Mouse (Mus musculus) hindbrain, embryonic 12.5 days (tissue): Measurements from ENCODE around the gene H2bfm. TPM values are rescaled to one million over a fixed set of nuclear protein-coding genes. Genes with fewer than 3 reads are reported as not detected.
"Not testable (repeated sequence)": the region's sequence is repeated elsewhere in the genome, so short reads cannot be mapped to it uniquely, and the experiment has no call there.

Source experiments
- ATAC-seq: fragments of 200-750 bp; cut with Nextera tagmentation; 2 replicates; pipeline ENCODE4 v1.8.0; 2017; ENCODE audit warnings: moderate TSS enrichment; ENCODE audit not compliant: low FRiP score
- H3K27ac ChIP-seq: fragments of 300-500 bp; sonication (generic); 2 replicates; pipeline ENCODE4 v1.5.1; 2016; ENCODE audit warnings: mild to moderate bottlenecking
- H3K27me3 ChIP-seq: fragments of 300-500 bp; sonication (generic); 2 replicates; pipeline ENCODE4 v1.6.1; 2016; ENCODE audit warnings: mild to moderate bottlenecking
- H3K36me3 ChIP-seq: fragments of 300-500 bp; sonication (generic); 2 replicates; pipeline ENCODE4 v1.6.1; 2016; ENCODE audit warnings: mild to moderate bottlenecking
- H3K4me1 ChIP-seq: fragments of 300-500 bp; sonication (generic); 2 replicates; pipeline ENCODE4 v1.6.1; 2016
- H3K4me2 ChIP-seq: fragments of 300-500 bp; sonication (generic); replicated peaks from 2 replicates; pipeline ENCODE4 v1.6.1; 2016; ENCODE audit warnings: mild to moderate bottlenecking
- H3K4me3 ChIP-seq: fragments of 300-500 bp; sonication (generic); 2 replicates; pipeline ENCODE4 v1.5.1; 2016; ENCODE audit warnings: mild to moderate bottlenecking
- H3K9ac ChIP-seq: fragments of 300-500 bp; sonication (generic); 2 replicates; pipeline ENCODE4 v1.6.1; 2016; ENCODE audit warnings: mild to moderate bottlenecking, moderate library complexity
- H3K9me3 ChIP-seq: fragments of 300-500 bp; sonication (generic); replicated peaks from 2 replicates; pipeline ENCODE4 v1.6.1; 2016; ENCODE audit warnings: mild to moderate bottlenecking
- WGBS: fragments of 180-500 bp; shearing (Covaris S2); methylation state at CpG from one replicate; pipeline ENCODE4 v1.1.7; 2016; 5-methylcytosine and 5-hydroxymethylcytosine counted together
- polyA plus RNA-seq: library from polyadenylated mRNA; unstranded; fragments of >200 nt; fragmentation: Nextera tagmentation; extraction: Ambion mirVana; gene quantifications from 2 replicates; pipeline ENCODE4 v1.2.1, GENCODE M21; 2016

Gene H2bfm
- polyA plus RNA-seq: not detected in 2 replicates

- Histone ChIP-seq H3K4me1 (no peaks in the 10 kb centered on the region), H3K9me3 (no peaks in the 10 kb centered on the region), H3K4me2 (no peak within 1 kb of the TSS), H3K27ac (no peak within 1 kb of the TSS), H3K36me3 (no peaks in the 10 kb centered on the region), H3K27me3 (no peaks in the 10 kb centered on the region), H3K9ac (no peak within 1 kb of the TSS), H3K4me3 (no peak within 1 kb of the TSS)
- no peak for ATAC-seq
- 88% methylated on average over 14 of the region's 14 CpGs for WGBS
Observed at GRCm38 (mm10) chrX:136927031-136927430, at the start of gene H2bfm. Gene H2bfm (plus strand): TSS chrX:136927325.

GRCm38 (mm10) chrX:136895757-136896156 lies 31.4 kb upstream of the H2bfm start:
- no peak for ATAC-seq
- WGBS: 75% methylated on average over 2 of the region's 2 CpGs

GRCm38 (mm10) chrX:136904369-136904768 lies 22.8 kb upstream of the H2bfm start:
- Histone ChIP-seq H3K4me2 (no peak overlapping the region), H3K27ac (no peak overlapping the region), H3K27me3 (no peaks in the 10 kb centered on the region), H3K4me3 (no peak overlapping the region), H3K9ac (no peak overlapping the region), H3K4me1 (no peaks in the 10 kb centered on the region), H3K9me3 (no peaks in the 10 kb centered on the region), H3K36me3 (no peaks in the 10 kb centered on the region)
- WGBS: 61% methylated on average over 4 of the region's 4 CpGs
- no peak for ATAC-seq

More at GRCm38 (mm10) chrX:136895757-136896156, 31.4 kb upstream of the H2bfm start:
- Histone ChIP-seq H3K36me3 (no peaks in the 10 kb centered on the region), H3K9ac (no peak overlapping the region), H3K27ac (no peak overlapping the region), H3K4me2 (no peak overlapping the region), H3K4me3 (no peak overlapping the region), H3K4me1 (no peaks in the 10 kb centered on the region), H3K9me3 (no peaks in the 10 kb centered on the region), H3K27me3 (no peaks in the 10 kb centered on the region)

- Histone ChIP-seq H3K4me1 (no peaks in the 10 kb centered on the region), H3K27ac (no peak overlapping the region), H3K9ac (no peak overlapping the region), H3K27me3 (no peaks in the 10 kb centered on the region), H3K4me2 (no peak overlapping the region), H3K36me3 (no peaks in the 10 kb centered on the region), H3K4me3 (no peak overlapping the region), H3K9me3 (no peaks in the 10 kb centered on the region)
- ATAC-seq: no peak
Observed at GRCm38 (mm10) chrX:136925863-136926262, 1.3 kb upstream of the H2bfm start.

GRCm38 (mm10) chrX:136937985-136938384 lies 10.9 kb downstream of the H2bfm start:
- WGBS: 62% methylated on average over 3 of the region's 3 CpGs
- H3K4me2 ChIP-seq: no peak overlapping the region
- H3K4me3 ChIP-seq: no peak overlapping the region
- H3K27me3 ChIP-seq: no peaks in the 10 kb centered on the region
- H3K4me1 ChIP-seq: no peaks in the 10 kb centered on the region
- H3K36me3 ChIP-seq: no peaks in the 10 kb centered on the region
- H3K9ac ChIP-seq: no peak overlapping the region
- H3K27ac ChIP-seq: no peak overlapping the region
- H3K9me3 ChIP-seq: no peaks in the 10 kb centered on the region
- no peak for ATAC-seq

GRCm38 (mm10) chrX:136957583-136958279 lies 30.6 kb downstream of the H2bfm start:
- peak overlapping the region; percentile 34 for H3K4me3 ChIP-seq
- not testable (repeated sequence) for H3K4me1 ChIP-seq, H3K27me3 ChIP-seq, H3K36me3 ChIP-seq, H3K27ac ChIP-seq, H3K9me3 ChIP-seq
- 0 out of 2 replicates have a peak overlapping the region, but pooled peaks have one; percentile 24 for H3K9ac ChIP-seq
- 32% methylated on average over 13 of the region's 13 CpGs for WGBS
- peak; percentile 99 for ATAC-seq
- H3K4me2 ChIP-seq: peak overlapping the region; percentile 44

- ATAC-seq: peak; percentile 39
- H3K4me1 ChIP-seq, H3K27me3 ChIP-seq, H3K9me3 ChIP-seq, H3K36me3 ChIP-seq, H3K27ac ChIP-seq, H3K9ac ChIP-seq: not testable (repeated sequence)
- WGBS: 68% methylated on average over 5 of the region's 5 CpGs
- Histone ChIP-seq H3K4me2 (peak overlapping the region; percentile 44), H3K4me3 (peak overlapping the region; percentile 34)
Observed at GRCm38 (mm10) chrX:136958300-136958699, 31.2 kb downstream of the H2bfm start.

- H3K4me1 ChIP-seq: no peaks in the 10 kb centered on the region
- no peak for ATAC-seq
- 30% methylated on average over 2 of the region's 2 CpGs for WGBS
- H3K36me3 ChIP-seq: no peaks in the 10 kb centered on the region
- no peak overlapping the region for H3K4me3 ChIP-seq
- H3K9me3 ChIP-seq: no peaks in the 10 kb centered on the region
- H3K27me3 ChIP-seq: no peaks in the 10 kb centered on the region
- H3K27ac ChIP-seq: no peak overlapping the region
- no peak overlapping the region for H3K4me2 ChIP-seq
- H3K9ac ChIP-seq: no peak overlapping the region
Observed at GRCm38 (mm10) chrX:136959688-136960087, 32.6 kb downstream of the H2bfm start.

GRCm38 (mm10) chrX:136975397-136975796 lies 48.3 kb downstream of the H2bfm start, which contains the start of gene Tmsb15b2:
Gene Tmsb15b2 (minus strand): TSS chrX:136975497.
- H3K4me3 ChIP-seq: peak within 1 kb of the TSS; percentile 41
- peak within 1 kb of the TSS; percentile 58 for H3K4me2 ChIP-seq
- not testable (repeated sequence) for H3K27me3 ChIP-seq, H3K4me1 ChIP-seq, H3K9me3 ChIP-seq, ATAC-seq, H3K36me3 ChIP-seq, H3K27ac ChIP-seq
- peak within 1 kb of the TSS; percentile 51; the same call in 1 of the 2 replicates for H3K9ac ChIP-seq
- WGBS: 86% methylated on average over 6 of the region's 6 CpGs

GRCm38 (mm10) chrX:136976424-136977084 lies 49.4 kb downstream of the H2bfm start, which contains the start of the genes Tmsb15l and Tmsb15b1:
Gene Tmsb15l (minus strand): TSS chrX:136976869.
Gene Tmsb15b1 (minus strand): TSS chrX:136976874.
- Histone ChIP-seq H3K9me3 (no peaks in the 10 kb centered on the region), H3K4me2 (peak within 1 kb of the TSS; percentile 58), H3K27me3 (no peaks in the 10 kb centered on the region), H3K4me3 (peak within 1 kb of the TSS; percentile 41), H3K4me1 (no peaks in the 10 kb centered on the region), H3K9ac (peak within 1 kb of the TSS; percentile 51; the same call in 1 of the 2 replicates), H3K27ac (no peak within 1 kb of the TSS), H3K36me3 (no peaks in the 10 kb centered on the region)
- ATAC-seq: peak; percentile 100
- WGBS: 38% methylated on average over 15 of the region's 15 CpGs
